Mouse (Mus musculus): Measurements from ENCODE around the gene Treml1. TPM values are rescaled to one million over a fixed set of nuclear protein-coding genes. Genes with fewer than 3 reads are reported as not detected.
"Not testable (repeated sequence)": the region's sequence is repeated elsewhere in the genome, so short reads cannot be mapped to it uniquely, and the experiment has no call there.

Treml1 gene
- under 1 TPM in 3 of 4 experiments, not detected in 1; 0.46 to 0.72 (median 0.61) TPM for total RNA-seq (2022)

- DNase-seq (ENCODE audit: low spot score in 2 of 2): no peak
Observed at GRCm38 (mm10) chr17:48359616-48360015, at the start of gene Treml1. Gene Treml1 (plus strand): TSS chr17:48359916.

GRCm38 (mm10) chr17:48312124-48312523 is 47.6 kb upstream of the Treml1 start:
- no peak for DNase-seq (ENCODE audit: low spot score in 2 of 2)

GRCm38 (mm10) chr17:48315905-48316579 is 43.7 kb upstream of the Treml1 start, which contains the start of gene B430306N03Rik:
Gene B430306N03Rik (plus strand): TSS chr17:48316141.
- not testable (repeated sequence) for DNase-seq (ENCODE audit: low spot score in 2 of 2)

GRCm38 (mm10) chr17:48318686-48319085 is 41.0 kb upstream of the Treml1 start:
- DNase-seq (ENCODE audit: low spot score in 2 of 2): no peak

DNA sequence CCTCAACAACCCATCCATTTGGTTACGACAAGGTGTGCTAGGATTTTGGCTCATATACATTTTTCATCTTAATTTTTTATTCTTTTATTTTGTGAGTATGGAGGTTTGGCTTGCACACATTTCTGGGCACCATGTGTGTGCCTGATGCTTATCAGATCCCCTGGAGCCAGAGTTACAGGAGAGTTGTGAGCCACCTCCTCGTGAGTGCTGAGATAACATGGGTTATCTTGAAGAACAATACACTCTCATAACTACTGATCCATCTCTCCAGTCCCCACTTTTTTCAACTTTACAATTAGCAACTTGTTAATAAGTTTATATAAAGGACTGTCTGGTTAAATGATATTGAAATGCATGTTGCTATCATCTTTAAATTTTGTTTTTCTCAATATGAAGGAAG is 38.4 kb upstream of the Treml1 start:
- DNase-seq (ENCODE audit: low spot score in 2 of 2): no peak

DNA sequence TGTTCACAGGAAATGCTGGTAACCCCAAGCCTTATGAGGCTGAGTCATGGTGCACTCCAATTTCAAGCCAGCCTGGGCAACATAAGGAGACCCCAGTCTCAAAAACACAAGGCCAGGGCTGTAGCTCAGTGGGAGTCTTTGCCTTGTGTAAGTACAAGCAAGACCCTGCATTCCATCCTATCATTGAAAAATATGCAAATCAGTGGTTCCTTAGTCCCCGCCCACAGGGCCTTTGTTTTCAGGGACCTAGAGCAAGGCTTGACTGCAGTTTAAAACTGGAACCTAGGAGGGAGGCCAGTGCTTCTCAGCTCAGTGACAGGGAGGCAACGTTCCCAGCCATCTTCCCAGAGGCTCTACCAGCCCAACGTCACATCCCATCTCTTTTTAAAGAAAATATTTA is 36.5 kb upstream of the Treml1 start:
- no peak for DNase-seq (ENCODE audit: low spot score in 2 of 2)

DNA sequence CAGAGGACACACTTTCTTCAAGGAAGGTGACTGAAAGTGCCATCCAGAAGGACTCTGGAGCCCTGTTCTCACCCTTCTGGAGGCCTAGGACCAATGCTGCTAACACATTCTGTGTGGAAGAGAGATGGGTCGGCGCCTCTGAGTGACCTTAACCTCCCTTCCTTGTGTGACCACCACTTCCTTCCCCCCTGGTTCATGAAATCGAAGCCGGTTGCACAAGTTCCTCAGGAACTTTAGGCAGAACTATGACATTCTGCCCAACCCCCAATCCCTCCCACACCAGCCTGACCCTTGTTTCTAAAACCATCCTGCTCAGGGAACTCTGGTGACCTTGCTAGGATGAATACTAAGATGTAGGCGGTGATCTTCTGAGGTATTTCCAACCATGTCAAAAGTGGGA is 35.5 kb upstream of the Treml1 start:
- no peak for DNase-seq (ENCODE audit: low spot score in 2 of 2)

DNA sequence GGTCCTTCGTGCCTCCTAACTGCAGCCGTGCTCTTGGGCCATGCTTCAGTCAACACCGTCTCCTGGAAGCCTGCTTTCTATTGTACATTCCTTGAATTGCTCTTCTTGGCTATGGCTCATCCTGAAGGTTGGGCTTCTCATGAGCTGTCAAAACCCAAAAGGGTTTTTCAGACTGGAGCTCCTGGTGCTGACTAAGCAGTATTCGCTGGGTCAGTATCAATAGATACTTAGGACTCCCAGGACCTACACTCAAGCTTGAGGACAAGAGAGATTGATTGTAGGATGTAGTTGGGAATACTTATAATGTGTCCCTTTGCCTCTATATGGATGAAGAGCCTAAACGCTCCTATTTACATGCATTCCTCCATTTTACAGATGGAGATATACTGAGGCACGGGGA is 34.6 kb upstream of the Treml1 start:
- DNase-seq (ENCODE audit: low spot score in 2 of 2): no peak

GRCm38 (mm10) chr17:48325638-48326037 is 34.1 kb upstream of the Treml1 start:
- DNase-seq (ENCODE audit: low spot score in 2 of 2): no peak

DNA sequence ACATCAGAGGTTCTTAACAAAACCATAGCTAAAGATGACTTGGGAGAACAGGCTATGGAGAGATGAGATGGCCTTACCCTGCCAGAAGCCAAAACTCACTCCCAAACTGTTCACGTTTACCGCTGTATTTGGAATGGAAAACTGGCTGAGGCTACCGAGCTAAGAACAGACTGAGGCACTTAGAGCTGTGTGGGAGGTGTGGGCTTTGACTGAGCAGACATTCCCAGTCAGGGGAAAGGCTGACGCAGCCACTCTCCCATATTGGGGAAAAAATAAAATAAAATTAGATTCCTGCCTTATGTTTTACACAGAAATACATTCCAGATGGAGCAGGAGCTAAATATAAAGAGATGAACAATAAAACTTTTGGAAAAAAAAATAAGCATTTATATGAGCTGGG is 33.1 kb upstream of the Treml1 start:
- peak in 1 of 2 experiments; percentile 90 for DNase-seq (ENCODE audit: low spot score in 2 of 2)

- DNase-seq (ENCODE audit: low spot score in 2 of 2): no peak
Observed at GRCm38 (mm10) chr17:48332524-48332923, 27.2 kb upstream of the Treml1 start.

GRCm38 (mm10) chr17:48334186-48334585 is 25.5 kb upstream of the Treml1 start:
- DNase-seq (ENCODE audit: low spot score in 2 of 2): no peak

- peak; percentile 50 to 65 for DNase-seq (ENCODE audit: low spot score in 2 of 2)
Observed at GRCm38 (mm10) chr17:48336857-48337256, 22.9 kb upstream of the Treml1 start.

DNA sequence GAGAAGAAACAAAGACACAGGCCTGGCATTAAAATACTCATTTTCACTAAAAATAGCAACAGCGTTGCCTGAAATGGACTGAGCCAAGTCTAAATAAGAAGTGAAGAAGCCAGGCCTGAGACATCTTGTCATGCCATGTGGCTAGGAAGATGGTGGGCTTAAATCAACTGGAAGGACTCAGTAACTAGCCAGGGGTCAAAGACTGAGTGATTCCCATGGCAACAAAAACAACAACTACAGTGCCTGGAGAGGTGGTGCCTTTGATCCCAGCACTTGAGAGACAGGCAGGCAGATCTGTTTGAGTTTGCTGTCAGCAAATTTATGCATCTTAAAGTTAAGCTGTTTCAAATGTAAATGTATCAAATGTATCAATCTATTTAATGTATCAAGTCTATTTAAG is 19.4 kb upstream of the Treml1 start:
- DNase-seq (ENCODE audit: low spot score in 2 of 2): no peak

DNA sequence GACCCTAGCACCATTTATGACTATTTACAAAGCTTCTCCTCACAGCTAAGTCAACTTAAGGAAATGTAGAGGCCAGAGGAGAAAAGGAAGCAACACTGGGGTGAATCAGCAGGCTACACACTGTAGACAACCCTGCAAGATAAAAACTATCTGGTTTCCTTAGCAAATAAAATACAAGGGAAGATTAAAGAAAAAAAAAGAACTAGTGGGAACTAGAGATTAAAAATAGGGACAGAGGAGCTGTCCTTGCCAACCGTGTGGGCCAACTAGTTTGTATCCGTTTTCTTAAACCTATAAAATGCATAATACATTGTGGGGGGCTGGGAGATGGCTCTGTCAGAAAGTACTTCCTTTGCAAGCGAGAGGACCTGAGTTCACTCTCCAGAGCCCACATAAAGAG is 17.8 kb upstream of the Treml1 start:
- no peak for DNase-seq (ENCODE audit: low spot score in 2 of 2)

DNA sequence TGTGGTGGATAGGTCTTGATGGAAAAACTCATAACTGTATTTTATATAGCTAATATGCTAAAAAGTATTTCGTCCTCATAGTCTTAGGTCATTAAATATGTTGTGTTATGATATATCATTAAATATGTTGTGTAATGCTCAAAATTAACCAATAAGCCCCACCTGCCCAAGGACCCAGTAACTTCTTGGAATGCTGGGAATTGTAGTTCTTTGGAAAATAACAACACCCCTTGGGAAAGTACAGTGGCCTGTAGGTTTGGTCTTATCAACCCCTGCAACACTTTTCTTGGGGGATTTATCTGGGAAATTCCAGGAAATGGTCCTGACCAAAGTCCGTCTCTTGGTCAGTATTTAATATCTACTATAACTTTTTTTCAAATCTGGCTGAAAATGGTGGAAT is 16.7 kb upstream of the Treml1 start:
- no peak for DNase-seq (ENCODE audit: low spot score in 2 of 2)

GRCm38 (mm10) chr17:48345824-48346223 is 13.9 kb upstream of the Treml1 start:
- DNase-seq (ENCODE audit: low spot score in 2 of 2): no peak

- DNase-seq (ENCODE audit: low spot score in 2 of 2): no peak
Observed at GRCm38 (mm10) chr17:48346231-48346630, 13.5 kb upstream of the Treml1 start, which contains the start of gene Trem2. Gene Trem2 (plus strand): TSS chr17:48346401.

DNA sequence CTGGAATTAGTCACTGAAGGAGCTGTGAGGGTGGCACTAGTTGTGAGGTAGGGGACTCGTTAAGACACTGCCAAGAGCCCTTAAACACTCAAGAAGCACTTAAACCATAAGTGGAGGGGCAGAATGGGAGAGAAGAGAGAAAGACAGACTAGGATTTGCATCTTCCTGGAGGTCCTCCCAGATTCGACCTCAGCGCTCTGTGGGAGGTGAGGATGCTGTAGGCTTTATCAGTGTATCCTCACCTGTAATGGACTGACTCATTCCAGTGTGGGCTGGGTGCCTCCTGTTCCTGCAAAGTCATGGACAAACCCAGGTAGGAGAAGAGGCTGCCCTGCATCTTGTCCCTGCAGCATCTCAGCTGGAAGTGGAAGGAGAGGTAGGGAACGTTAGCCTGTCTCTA is 12.9 kb upstream of the Treml1 start:
- peak in 1 of 2 experiments; percentile 59 for DNase-seq (ENCODE audit: low spot score in 2 of 2)

DNA sequence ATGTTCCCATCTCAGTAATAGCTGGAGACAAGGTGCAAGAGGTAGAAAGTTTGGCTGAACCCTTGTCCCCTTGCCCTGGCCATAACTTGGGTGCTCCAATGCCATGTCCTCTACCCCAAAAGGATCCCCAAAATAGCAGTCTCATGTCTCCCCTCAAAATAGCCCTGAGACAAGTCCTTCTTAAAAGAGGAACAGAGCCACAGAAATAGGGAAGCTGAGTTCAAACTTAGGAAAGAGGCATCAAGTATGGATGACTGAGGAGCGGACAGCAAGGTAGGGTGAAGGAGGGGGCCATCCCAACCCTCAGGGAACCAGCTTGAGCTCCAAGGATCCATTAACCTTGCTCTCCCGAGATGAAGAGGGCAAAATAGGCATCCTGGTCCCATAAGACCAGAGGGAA is 12.4 kb upstream of the Treml1 start:
- no peak for DNase-seq (ENCODE audit: low spot score in 2 of 2)

DNA sequence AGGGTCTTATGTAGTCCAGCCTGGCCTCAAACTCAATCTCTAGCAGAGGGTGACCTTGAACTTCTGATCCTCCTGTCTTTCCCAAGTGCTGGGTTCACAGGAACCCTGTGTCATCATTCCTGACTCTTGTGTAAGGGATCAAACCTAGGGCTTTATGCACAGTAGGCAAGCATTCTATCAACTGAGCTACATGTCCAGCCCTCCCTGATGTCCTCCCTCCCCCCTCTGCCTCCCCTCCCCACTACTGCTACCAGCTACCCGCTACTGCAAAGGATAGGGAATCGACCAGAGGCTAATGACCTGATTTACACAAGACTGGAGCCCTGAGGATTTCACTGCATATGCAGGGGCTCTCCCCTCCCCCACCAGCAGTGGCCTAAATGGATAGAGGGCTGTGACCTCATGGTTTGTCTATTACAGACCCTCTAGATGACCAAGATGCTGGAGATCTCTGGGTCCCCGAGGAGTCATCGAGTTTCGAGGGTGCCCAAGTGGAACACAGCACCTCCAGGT is 9.0 kb upstream of the Treml1 start:
- DNase-seq (ENCODE audit: low spot score in 2 of 2): no peak

DNA sequence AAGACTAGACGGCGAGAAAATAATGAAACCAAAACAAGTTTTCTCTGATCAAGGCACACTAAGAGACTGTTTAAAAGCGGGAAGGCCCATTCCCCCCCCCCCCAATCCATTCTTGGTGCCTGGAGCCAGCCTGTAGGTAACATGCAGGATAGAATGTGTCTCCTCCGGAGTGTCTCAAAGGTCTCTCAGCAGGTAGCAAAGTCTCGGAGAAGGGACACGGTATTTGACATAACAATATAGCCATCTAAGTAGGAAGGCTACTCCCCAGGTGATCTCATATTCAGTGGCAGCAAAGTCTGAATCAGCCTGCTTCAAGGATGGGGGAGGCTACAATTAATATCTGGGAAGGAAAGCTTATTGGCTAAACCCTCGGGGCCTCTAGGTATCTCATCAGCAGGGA is 6.7 kb upstream of the Treml1 start:
- DNase-seq (ENCODE audit: low spot score in 2 of 2): not testable (repeated sequence)

DNA sequence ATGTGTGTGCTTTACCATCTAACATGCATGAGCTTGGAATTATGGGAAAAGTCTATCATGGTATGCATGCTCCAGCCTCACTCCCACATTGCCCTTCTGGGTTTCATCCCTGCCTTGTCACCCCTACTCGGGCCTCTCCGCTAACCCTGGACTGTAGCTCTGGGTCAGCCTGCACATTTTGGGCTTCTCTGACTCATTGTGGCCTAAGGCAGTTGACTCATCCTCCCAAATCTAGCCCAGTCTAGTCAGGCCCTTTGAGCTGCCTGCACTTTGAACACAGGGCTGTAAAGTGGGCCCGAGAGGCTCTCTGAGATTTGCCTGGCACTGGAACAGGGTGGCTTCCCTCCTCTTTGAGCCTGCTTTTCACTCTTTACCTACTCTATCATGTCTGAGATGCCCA is 3.9 kb upstream of the Treml1 start:
- no peak for DNase-seq (ENCODE audit: low spot score in 2 of 2)
